Mouse (Mus musculus) monocyte, adult 5-6 weeks (primary cell): Measurements from ENCODE around the gene Fgf7. TPM values are rescaled to one million over a fixed set of nuclear protein-coding genes. Genes with fewer than 3 reads are reported as not detected.

Experiments
- ATAC-seq: fragments of 153-309, 156-312 bp; replicated peaks from 2 replicates; pipeline ENCODE4 v1.8.0; 2017; ENCODE audit warnings: mild to moderate bottlenecking; ENCODE audit not compliant: low TSS enrichment, insufficient number of reproducible peaks, severe bottlenecking, poor library complexity, low FRiP score
- total RNA-seq: library from RNA; stranded (forward); fragments of 200-1000, 200-491, 200-594 nt; gene quantifications from 3 replicates; pipeline ENCODE4 v1.2.3, GENCODE M21; 2017

Gene Fgf7
- total RNA-seq, 1 experiment from 2014 or later: not detected

DNA sequence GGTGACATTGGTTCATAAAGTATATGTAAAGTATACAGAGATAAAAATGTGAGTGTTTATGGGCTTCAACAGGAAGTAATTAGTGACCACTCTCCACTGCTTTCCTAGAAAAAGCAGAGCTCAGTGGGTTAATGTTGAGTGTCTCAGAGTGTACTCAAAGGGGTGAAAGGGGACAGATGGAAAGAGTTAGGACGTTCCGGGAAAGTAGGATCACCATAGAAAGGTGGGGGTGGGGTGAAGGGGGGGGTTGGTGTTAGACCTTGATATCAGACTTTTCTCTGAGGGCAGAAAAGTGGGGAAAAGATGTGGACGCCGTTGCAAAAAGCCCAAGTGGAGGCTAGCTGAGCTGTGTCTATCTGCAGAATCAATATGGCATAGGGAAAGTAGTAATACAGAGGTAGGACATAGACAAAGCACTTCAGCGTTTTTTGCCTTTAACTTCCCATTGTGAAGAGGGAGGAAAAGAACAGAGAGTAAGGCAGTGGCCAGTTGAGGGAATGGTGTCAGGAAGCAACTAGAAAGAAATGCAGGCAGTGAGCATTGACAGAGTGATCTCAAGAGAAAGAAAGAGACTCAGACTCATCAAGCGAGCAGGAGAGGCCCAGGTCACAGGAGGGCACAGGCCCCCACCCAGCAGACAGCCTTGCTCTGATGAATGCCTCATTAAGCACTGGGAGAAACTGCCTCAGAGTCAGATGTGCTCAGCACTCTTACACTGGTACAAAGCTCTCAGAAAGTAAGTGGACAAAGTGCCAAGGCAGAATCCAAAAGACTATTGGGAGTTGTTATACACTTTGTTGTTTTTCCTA, 18.5 kb downstream of the Fgf7 start:
- ATAC-seq: no peak

DNA sequence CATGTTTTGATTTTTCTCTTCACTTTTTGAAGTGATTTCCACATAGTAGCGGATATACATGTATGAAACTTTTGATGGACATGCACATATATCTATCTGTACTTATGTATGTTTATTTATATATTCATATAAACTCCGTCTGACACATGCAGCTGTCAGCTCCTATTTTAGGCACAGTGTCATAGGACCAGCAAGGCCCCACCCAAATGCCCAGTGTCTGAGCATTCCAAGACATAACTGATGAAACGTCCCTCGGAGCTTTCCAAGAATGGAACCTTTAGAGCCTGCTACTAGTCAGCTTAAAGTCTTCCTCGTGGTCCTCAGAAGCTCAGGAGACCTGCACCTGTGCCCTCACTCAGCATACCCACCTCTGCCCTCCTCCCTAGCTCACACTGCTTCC, 19.2 kb downstream of the Fgf7 start:
- ATAC-seq: no peak

DNA sequence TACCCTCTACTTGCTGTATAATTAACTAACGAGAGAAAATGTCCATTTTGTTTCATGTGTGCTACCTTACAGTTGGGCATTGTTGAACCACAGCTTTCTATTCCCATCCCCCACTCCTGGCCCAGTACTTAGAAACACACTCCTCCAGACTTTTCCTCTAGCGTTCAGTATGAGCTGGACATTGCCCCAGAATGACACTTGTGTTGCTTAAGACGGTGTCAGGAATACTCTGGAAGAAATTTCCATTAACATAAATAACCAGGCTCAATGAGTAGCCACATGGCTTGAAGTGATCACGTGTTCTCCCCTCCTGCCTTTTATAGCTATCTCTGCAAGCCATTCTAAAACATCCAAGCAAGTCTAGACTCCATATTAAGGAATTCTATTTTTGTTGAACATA, 26.1 kb downstream of the Fgf7 start:
- no peak for ATAC-seq

DNA sequence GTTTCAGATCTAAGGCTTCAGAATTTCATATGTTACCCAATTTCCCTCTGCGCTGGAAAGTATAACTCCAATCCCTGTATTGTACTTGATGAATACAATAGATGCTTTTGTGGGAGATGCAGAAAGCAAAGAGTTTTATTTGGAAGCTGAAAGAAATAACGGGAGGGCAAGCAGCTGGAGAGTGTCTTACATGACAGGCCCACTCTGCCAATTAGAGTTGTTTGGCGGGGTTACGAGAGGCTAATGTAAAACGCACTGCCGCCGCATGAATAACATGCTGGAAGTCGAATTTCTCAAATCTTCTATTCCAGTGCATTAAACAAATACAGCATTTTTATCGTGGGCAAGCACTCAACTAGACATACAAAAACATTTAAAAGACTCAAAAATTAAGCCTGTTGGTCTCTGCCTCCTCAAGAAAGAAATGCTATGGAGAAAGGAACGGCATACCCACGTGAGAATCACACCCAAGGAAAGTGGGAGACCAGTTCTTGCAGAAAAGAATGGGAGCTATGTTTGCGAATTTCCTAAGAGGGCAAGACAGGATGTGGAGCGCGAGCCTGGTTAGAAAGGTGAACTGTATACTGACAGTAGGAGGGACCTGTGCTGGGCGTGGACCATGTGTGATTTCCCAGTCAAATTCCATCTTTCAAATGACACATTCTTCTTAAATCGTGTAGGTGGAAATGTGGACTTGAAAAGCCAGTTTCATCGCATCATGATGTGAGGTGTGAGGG, 26.7 kb downstream of the Fgf7 start:
- no peak for ATAC-seq

DNA sequence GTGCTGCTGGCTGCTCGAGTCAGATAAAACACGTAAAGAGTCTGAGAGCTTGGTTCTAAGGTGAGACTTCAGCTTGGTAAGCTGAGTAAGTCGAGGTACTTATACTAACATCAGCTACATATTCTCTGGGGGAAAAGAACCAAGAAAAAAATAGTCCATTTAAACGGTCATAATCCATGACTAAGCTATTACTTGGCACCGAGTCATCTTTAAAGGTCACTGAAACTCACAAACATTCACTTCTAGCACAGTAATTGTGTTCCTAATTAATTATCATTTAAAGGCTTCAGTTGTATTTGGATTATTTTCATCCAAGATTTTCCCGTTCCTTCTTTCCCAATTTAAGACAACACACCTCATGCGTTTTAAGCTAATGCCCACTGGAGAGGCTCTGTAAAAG, 28.4 kb downstream of the Fgf7 start:
- ATAC-seq: no peak

DNA sequence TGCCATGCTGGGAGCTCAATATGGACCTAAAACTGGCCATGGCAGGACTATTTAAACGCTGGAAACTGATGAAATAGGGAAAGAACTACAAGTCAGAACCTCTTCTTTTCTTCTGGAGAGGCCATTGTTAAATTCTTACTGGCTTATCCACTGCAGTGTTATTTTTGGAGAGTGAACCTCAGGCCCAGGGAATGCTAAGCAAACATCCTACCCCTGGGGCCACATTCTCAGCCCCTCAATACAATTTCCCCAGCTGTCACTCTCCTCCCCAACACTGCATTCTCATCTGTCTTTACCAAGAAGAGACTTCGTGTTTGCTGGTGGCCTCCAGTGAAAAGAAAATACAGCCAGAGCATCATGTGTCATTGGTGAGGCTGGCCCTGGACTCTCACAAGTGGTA, 30.4 kb downstream of the Fgf7 start:
- ATAC-seq: no peak

DNA sequence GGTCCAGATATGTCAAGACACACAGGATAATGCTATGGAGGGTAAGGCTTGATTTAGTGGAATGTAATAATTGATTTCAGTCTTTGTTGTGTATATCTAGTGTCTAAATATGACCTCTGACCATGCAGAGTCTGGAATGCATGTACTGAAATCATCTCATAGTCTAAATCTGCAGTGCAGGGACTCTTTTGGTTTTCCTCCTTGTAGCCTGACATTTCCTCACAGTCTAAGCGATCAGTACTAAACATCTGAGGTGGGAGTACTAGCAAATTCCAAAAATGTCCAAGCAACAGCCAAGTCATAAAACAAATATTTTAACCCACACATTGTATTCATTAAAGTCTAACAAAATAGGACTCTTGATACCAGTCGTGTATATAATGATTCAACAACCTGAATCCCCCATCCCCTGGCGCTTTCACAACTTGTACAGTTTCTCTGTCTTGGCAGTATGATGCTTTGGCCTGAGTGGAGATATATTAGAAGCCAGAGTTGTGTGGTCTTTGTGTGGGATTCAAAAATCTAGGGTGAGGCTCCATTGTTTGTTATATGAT, 30.9 kb downstream of the Fgf7 start:
- ATAC-seq: no peak

DNA sequence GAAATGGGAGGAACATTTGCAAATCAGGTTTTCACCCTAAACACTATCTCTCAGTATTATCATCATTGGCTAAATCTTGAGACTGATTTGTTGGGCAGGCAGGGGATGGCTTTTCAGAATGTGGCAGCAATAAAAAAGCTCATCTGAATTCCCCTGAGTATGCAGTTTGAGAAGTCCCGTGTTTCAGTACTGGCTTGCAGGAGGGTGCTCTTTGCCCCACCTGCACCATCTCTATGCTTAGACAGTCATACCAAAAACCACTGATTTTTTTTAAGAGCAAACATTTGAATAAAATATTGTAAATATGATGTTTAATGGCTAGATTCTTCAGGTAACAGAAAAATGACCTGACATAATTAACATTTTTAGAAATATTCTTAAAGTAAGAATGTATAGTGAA, 35.3 kb downstream of the Fgf7 start:
- no peak for ATAC-seq

DNA sequence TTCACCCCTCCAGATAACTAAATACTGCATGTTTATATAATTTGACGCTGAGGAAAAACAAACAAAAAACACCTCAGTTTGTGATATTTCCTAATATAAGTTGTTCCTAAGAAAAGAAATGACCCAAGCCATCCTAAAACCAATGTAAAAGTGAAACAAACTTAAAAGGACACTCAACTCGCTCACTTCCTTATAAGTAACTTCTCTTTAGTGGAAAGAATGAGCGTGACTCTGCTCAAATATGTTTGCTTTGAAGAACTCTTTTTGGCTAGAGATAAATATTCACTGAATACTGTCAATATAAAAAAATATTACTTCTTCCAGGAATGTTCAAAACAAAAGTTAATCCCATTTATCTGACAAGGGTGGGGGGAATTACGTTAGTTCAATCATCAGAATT, 39.3 kb downstream of the Fgf7 start:
- ATAC-seq: no peak

DNA sequence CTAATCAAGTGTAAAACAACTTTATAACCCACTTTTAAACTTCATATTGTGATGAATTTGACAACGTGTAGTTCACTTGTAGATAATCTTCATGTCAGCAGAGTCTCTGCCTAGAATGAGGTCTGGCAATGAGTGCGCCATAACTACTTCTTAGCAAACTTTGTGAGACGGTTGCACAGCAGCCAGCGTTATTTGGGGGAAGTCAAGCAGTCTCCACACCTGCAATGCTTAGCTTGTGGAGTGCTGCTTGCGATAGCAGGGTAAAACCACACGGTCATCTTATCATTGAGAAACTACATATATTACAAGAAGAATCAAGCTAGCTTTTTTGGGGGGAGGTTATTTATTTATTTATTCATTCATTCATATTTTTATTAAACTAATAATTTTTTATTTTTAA, 42.0 kb downstream of the Fgf7 start:
- ATAC-seq: no peak

DNA sequence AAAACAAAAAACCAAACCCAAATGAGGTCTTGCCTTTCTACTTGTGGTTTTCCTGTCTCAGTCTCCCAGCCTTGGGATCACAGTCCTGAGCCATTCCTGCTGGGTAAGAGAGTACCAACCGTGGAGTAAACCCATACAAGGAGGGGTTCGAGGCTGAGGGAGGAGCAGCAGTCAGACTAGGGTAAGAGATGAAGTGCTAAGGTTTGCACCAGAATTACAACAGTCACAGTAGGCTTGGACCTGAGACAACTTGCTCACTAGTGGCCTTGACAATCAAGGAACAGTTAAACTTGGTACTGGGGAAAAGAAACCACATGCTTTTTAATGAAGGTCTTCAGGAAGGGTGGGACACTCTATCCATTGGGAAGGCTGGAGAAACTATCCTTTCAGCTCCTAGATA, 44.6 kb downstream of the Fgf7 start:
- no peak for ATAC-seq

DNA sequence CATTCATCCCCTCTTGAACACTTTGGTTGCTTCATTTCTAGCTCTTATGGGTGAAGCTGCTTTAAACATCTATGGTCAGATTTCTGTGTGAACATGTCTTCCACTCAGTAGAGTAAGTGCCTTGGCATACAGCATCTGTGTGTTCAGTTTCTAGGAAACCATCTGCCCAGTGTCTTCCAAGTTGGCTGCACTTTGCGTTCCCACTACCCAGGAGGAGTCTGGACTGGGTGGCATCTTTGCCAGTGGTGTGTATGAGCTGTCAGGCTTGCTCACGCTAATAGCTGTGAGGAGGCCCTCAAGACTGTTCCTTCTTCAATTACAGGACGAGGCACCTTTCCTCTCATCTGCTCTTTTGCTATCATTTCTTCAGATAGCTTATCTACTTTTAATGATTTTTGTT, 49.9 kb downstream of the Fgf7 start:
- ATAC-seq: no peak

DNA sequence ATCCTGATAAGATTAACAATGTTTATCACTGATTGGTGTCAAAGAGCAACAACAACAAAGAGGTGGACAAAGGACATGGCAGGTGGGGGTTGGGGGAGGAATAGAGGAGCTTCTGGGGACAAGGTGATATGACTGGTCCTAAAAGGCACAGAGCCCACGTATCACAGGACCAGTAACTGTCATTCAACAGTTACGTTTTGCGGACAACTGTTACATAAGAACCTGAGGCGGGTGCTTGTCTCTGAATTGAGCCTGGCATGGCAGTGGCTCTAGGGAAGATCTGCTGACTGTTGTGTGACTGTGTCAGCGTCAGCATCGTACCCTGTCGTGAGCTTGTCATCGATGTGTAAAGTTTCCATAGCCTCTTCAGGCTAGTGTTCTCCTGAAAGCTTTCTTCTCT, 51.7 kb downstream of the Fgf7 start:
- no peak for ATAC-seq

DNA sequence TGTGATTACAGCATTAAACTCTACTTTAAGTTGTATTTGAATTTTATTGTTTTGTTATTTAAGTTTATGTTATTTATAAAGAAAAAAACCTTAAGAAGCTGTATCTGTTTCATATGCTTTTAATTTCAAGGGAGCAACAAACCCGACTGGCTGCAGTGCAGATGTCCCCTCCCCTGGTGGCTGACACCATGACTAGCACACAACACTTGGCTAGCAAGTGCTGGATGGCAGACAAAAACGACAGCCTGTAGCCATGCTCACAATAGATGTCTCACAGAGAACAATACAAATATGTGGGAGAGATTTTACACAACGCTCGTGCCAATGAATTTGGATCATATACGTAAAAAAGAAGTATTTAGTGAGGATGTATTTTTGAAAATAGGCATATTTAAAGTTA, 56.0 kb downstream of the Fgf7 start:
- ATAC-seq: no peak

DNA sequence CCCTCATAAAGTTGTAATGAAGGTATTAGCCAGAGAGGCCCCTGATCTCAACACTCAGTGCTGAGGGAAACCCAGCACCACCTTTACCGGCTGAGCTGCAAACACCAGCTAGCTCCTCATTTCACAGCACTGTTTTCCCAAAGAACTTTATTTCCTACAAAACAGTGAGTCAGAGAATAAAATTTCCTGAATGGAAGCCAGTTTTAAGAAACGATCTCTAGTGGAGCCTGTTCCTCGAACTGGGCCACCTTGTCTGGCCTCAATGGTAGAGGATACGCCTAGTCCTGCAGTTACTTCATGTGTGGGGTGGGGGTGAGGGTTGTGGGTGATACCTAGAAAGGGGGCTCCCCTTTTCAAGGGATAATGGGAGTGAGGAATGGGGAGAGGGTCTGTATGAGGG, 60.2 kb downstream of the Fgf7 start:
- no peak for ATAC-seq

Other genes starting within 250 kb of the Fgf7 start
- gene Galk2, start 175.5 kb upstream of the Fgf7 start, total RNA-seq: 28.4 to 56.9 TPM (median 50.5 TPM) in 3 replicates
- 164 to 186 TPM (median 174 TPM) in 3 replicates for gene Cops2, start 175.5 kb upstream of the Fgf7 start, total RNA-seq
- 0.48 TPM in 1 of 3 replicates, not detected in the others for gene Fam227b, start 117.3 kb downstream of the Fgf7 start, total RNA-seq
- 1.4 to 6.0 TPM (median 4.1 TPM) in 3 replicates for gene Dtwd1, start 117.5 kb downstream of the Fgf7 start, total RNA-seq
- gene Gm17555, start 180.4 kb downstream of the Fgf7 start, total RNA-seq: not detected in 3 replicates